Mouse (Mus musculus) cerebellum, adult 2 months (tissue): ENCODE data around the gene Jrkl.

Source experiments
- CTCF ChIP-seq: fragments of 200-500 bp; IDR thresholded peaks from 2 replicates; pipeline ENCODE4 v1.5.1; 2011; ENCODE audit warnings: low read depth, mild to moderate bottlenecking, control low read depth, low read length, moderate library complexity, borderline replicate concordance; ENCODE audit not compliant: insufficient read depth
- POLR2A ChIP-seq: fragments of 200-500 bp; IDR thresholded peaks from 2 replicates; pipeline ENCODE4 v1.6.1; 2011; ENCODE audit warnings: low read length, control low read depth, borderline replicate concordance; ENCODE audit not compliant: insufficient read depth

DNA sequence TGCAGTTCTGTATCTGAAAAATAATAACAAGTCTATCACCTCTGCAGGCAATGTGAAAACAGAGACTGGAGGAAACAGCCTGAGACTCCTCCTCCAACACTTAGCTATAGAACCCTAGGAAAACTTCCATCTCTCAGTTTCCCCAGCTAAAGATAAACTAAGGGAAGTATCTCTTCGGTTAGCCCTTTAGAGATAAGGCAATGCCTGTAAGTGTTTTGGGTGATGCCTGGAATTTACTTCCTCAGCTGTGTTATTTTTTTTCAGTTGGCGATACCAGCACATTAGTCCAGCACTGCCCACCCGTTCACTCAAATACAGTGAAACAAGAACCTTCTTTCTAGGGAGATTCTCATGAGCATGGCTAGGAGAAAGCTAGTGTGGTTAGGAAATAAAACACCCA, 15.4 kb upstream of the Jrkl start:
- TF ChIP-seq CTCF (no peak), POLR2A (no peak)
